Mouse (Mus musculus) bone marrow macrophage, adult 2 months (primary cell): ENCODE data around the gene Rai1.

Experiments
- CTCF ChIP-seq: IDR thresholded peaks from 2 replicates; pipeline ENCODE4 v1.5.1; 2012; ENCODE audit warnings: low read depth, mild to moderate bottlenecking, low read length, moderate library complexity
- POLR2A ChIP-seq: IDR thresholded peaks from 2 replicates; pipeline ENCODE4 v1.6.1; 2012; ENCODE audit warnings: mild to moderate bottlenecking, low read depth, low read length, borderline replicate concordance

DNA sequence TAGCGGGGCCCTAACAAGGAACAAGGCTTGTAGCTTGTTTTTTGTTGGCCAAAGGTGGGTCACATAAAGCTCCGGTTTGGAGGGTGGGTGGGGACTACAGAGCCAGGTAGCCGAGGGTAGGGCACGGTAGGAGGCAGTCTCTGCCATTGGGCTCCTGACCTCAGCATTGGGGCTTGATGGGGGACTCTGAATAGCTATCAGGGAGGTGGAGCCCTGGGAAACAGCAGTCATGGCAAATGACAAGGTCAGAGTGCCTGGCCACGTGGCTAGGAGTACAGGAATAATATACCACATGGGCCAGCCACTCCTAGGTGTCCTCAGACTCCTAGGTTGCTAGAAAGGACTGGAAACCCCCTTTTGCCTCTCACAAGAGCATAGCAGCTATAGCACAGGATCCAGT, 91.5 kb downstream of the Rai1 start:
- TF ChIP-seq CTCF (no peak), POLR2A (no peak)
